Mouse (Mus musculus): ENCODE data around the gene Rad51ap2.

Rad51ap2 gene

GRCm38 (mm10) chr12:11455549-11456194 lies at the start of gene Rad51ap2:
Rad51ap2 (plus strand) TSS chr12:11456079.
- DNase-seq, result peak; percentile 90 to 91

- DNase-seq, result no peak
Measured at GRCm38 (mm10) chr12:11407679-11408078, 48.2 kb upstream of the Rad51ap2 start.

- no peak for DNase-seq
Measured at GRCm38 (mm10) chr12:11418112-11418511, 37.8 kb upstream of the Rad51ap2 start.

GRCm38 (mm10) chr12:11427396-11427795 lies 28.5 kb upstream of the Rad51ap2 start:
- no peak for DNase-seq

- no peak for DNase-seq
Measured at GRCm38 (mm10) chr12:11433126-11433525, 22.8 kb upstream of the Rad51ap2 start.

- no peak for DNase-seq
Measured at GRCm38 (mm10) chr12:11433716-11434115, 22.2 kb upstream of the Rad51ap2 start.

- no peak for DNase-seq
Measured at GRCm38 (mm10) chr12:11434446-11434845, 21.4 kb upstream of the Rad51ap2 start.

GRCm38 (mm10) chr12:11435246-11436022 lies 20.4 kb upstream of the Rad51ap2 start:
- DNase-seq, result no peak

- no peak for DNase-seq
Measured at GRCm38 (mm10) chr12:11436023-11436350, 19.9 kb upstream of the Rad51ap2 start.

- DNase-seq, result peak; percentile 38 to 50
Measured at GRCm38 (mm10) chr12:11436497-11437265, 19.2 kb upstream of the Rad51ap2 start, which contains the start of gene Vsnl1. Vsnl1 (minus strand) TSS chr12:11436613.

GRCm38 (mm10) chr12:11437266-11437906 lies 18.5 kb upstream of the Rad51ap2 start:
- DNase-seq, result peak; percentile 69 to 78

- no peak for DNase-seq
Measured at GRCm38 (mm10) chr12:11437907-11438447, 17.9 kb upstream of the Rad51ap2 start.

- DNase-seq, result no peak
Measured at GRCm38 (mm10) chr12:11454146-11454545, 1.7 kb upstream of the Rad51ap2 start.

- no peak for DNase-seq
Measured at GRCm38 (mm10) chr12:11456213-11456612, 334 bp downstream of the Rad51ap2 start.

- DNase-seq, result no peak
Measured at GRCm38 (mm10) chr12:11456632-11457031, 753 bp downstream of the Rad51ap2 start.

All from kidney, postnatal 25 days (tissue).